Mouse (Mus musculus) ovary, adult 2 months (tissue): Measurements from ENCODE around the gene Pvalb. TPM values are rescaled to one million over a fixed set of nuclear protein-coding genes. Genes with fewer than 3 reads are reported as not detected.

Source experiments
- polyA plus RNA-seq: library from polyadenylated mRNA; depleted of rRNA; stranded (reverse); fragments of >200 nt; gene quantifications from 2 replicates; pipeline ENCODE4 v1.2.3, GENCODE M21; 2012; rRNA removed

Gene Pvalb
- polyA plus RNA-seq = not detected in 2 replicates

GRCm38 (mm10) chr15:78206312-78206711, at the start of gene Pvalb:
Pvalb (minus strand) TSS chr15:78206400.

DNA sequence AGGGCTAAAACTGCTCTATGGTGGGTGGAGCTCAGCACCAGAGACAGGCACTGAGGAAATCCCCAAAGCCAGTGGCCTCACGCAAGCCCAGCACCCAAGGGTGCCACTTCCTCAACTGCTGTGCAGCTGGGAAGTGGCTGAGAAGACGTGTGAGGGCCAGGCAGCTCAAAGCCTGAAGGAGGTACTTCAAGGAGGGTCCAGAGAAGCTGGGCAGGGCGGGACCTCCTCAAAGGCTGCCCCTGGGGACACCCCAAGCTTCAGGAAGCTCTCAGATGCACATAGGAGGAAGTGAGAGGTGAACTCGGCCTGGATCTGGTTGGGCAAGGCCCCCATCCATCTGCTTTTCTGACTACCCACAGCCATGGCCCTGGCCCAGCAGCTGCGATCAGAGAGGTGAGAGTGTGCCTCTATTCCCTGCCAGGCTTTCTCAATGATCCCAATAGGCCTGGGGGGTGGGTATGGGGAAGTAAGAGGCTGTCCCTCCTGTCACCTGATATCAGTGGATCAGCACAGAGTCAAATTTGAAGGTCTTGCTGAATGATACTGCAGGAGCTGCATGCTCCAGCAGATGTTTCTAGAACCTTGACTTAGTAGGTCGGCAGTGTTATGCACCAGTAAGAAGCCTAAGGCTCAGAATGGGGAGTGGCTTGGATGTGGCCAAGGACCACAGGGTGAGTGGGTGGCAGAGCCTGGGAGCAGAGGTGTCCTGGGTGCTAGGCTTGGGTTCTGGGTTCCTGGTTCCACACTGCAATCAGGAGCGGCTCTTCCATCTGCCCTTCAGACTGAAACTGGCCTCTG, 38.7 kb upstream of the Pvalb start, which contains the start of gene Ncf4:
Ncf4 (plus strand) TSS at position 107 of the 798 bp plus-strand sequence.

DNA sequence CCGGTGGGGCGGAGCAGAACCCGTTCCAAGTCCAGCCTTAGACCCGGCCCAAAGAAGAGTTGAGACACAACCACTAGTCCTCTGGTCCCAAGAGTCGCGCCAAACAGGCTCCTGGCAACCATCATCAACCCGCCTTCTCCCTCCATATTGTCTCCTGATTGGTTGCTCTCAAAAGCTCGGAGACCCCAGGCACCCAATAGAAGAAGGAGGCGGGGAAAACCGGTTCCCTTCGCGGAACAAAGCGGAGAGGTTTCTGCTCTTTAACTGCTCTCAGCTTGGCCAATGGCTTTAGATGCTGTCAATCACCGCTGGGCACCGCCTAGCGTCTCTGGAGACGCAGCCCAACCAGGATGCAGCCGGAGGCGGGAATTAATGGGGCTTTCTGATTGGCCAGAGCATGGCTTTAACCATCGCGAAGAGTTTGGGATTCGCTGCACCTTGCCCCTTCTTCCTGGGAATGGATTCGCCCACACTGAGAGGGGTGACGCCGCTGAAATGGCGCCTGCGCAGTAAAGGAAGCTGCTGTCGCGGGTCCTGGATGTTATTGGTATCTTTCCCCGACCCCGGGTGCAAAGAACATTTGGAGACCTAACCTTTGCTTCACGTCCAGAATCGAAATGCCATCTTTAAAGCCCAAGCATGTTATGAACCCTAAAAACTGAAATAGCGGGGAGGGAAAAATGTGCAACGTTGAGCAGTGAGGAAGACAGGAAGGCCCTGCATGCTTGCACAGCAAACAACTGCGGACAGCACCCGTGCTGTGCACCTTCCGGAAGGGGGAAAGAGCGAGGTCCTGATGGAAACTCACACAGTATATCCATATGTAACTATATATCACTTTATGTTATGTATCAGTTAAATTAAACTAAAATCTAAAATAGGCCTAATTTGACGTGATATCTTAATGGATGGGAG, 32.0 kb downstream of the Pvalb start, which contains the start of gene Ift27:
Ift27 (minus strand) TSS at position 136 of the 915 bp plus-strand sequence.

Other genes starting within 250 kb of the Pvalb start
- 7.1 and 7.8 TPM in 2 replicates for gene Foxred2, start 249.7 kb downstream of the Pvalb start, polyA plus RNA-seq
- gene Eif3d, start 235.6 kb downstream of the Pvalb start, polyA plus RNA-seq = 185 and 189 TPM in 2 replicates
- gene Cacng2, start 86.4 kb downstream of the Pvalb start, polyA plus RNA-seq = not detected in 2 replicates
- 62.3 and 76.5 TPM in 2 replicates for gene Ift27, start 32.3 kb downstream of the Pvalb start, polyA plus RNA-seq
- gene Ncf4, start 38.4 kb upstream of the Pvalb start, polyA plus RNA-seq = 4.9 and 5.8 TPM in 2 replicates
- 8.8 and 9.3 TPM in 2 replicates for gene Csf2rb2, start 99.3 kb upstream of the Pvalb start, polyA plus RNA-seq
- gene Csf2rb, start 119.4 kb upstream of the Pvalb start, polyA plus RNA-seq = 11.4 and 11.6 TPM in 2 replicates
- not detected in 2 replicates for gene Tex33, start 189.5 kb upstream of the Pvalb start, polyA plus RNA-seq
- 255 and 260 TPM in 2 replicates for gene Tst, start 199.5 kb upstream of the Pvalb start, polyA plus RNA-seq
- 252 and 268 TPM in 2 replicates for gene Mpst, start 200.0 kb upstream of the Pvalb start, polyA plus RNA-seq
- 438 and 485 TPM in 2 replicates for gene Kctd17, start 222.2 kb upstream of the Pvalb start, polyA plus RNA-seq